Mouse (Mus musculus) forebrain, embryonic 11.5 days (tissue): ENCODE data around the gene Fat3. TPM values are rescaled to one million over a fixed set of nuclear protein-coding genes. Genes with fewer than 3 reads are reported as not detected.

Source experiments
- ATAC-seq: fragments of 200-750 bp; cut with Nextera tagmentation; replicated peaks from 2 replicates; pipeline ENCODE4 v1.8.0; 2017; ENCODE audit warnings: moderate TSS enrichment; ENCODE audit not compliant: low FRiP score
- DNase-seq: peaks from one replicate; pipeline ENCODE4 v3.0.0-alpha.2; 2017; ENCODE audit warnings: low spot score
- H3K27ac ChIP-seq: fragments of 300-500 bp; sonication (generic); 2 replicates; pipeline ENCODE4 v1.5.1; 2014; ENCODE audit warnings: low read depth, low read length
- H3K27me3 ChIP-seq: fragments of 300-500 bp; sonication (generic); 2 replicates; pipeline ENCODE4 v1.6.1; 2014; ENCODE audit warnings: mild to moderate bottlenecking, low read length, mixed read lengths; ENCODE audit not compliant: control insufficient read depth, insufficient read depth
- H3K36me3 ChIP-seq: fragments of 300-500 bp; sonication (generic); 2 replicates; pipeline ENCODE4 v1.6.1; 2014; ENCODE audit warnings: mild to moderate bottlenecking, low read length, moderate library complexity, mixed read lengths; ENCODE audit not compliant: control insufficient read depth, insufficient read depth
- H3K4me1 ChIP-seq: fragments of 300-500 bp; sonication (generic); replicated peaks from 2 replicates; pipeline ENCODE4 v1.6.1; 2014; ENCODE audit warnings: low read length, mixed read lengths; ENCODE audit not compliant: control insufficient read depth, insufficient read depth
- H3K4me2 ChIP-seq: fragments of 300-500 bp; sonication (generic); 2 replicates; pipeline ENCODE4 v1.6.1; 2014; ENCODE audit warnings: low read depth, mild to moderate bottlenecking, low read length, moderate library complexity, mixed read lengths; ENCODE audit not compliant: severe bottlenecking
- H3K4me3 ChIP-seq: fragments of 300-500 bp; sonication (generic); 2 replicates; pipeline ENCODE4 v1.5.1; 2014; ENCODE audit warnings: low read depth, low read length
- H3K9ac ChIP-seq: fragments of 300-500 bp; sonication (generic); 2 replicates; pipeline ENCODE4 v1.6.1; 2014; ENCODE audit warnings: low read length
- H3K9me3 ChIP-seq: fragments of 300-500 bp; sonication (generic); 2 replicates; pipeline ENCODE4 v1.6.1; 2016; ENCODE audit warnings: low read length, mixed read lengths; ENCODE audit not compliant: control insufficient read depth
- WGBS: fragments of 180-500 bp; shearing (Covaris S2); extraction: QIAGEN DNeasy Blood & Tissue Kit; methylation state at CpG from one replicate; pipeline ENCODE4 v1.1.7; 2014; 5-methylcytosine and 5-hydroxymethylcytosine counted together
- polyA plus RNA-seq: library from polyadenylated mRNA; unstranded; fragments of >200 nt; fragmentation: Nextera tagmentation; extraction: Ambion mirVana; gene quantifications from 2 replicates; pipeline ENCODE4 v1.2.1, GENCODE M21; 2014

The Fat3 gene
- polyA plus RNA-seq, 1 experiment from 2014 or later = 12.4 TPM

- Histone ChIP-seq H3K4me2 (no peak overlapping the region), H3K27me3 (no peaks in the 10 kb centered on the region), H3K9ac (no peak overlapping the region), H3K9me3 (no peaks in the 10 kb centered on the region), H3K4me1 (0 out of 2 replicates have a peak, but pooled peaks cover 3% of the 10 kb centered on the region), H3K36me3 (no peaks in the 10 kb centered on the region), H3K4me3 (no peak overlapping the region), H3K27ac (no peak overlapping the region)
- DNase-seq (no peak), ATAC-seq (no peak)
- WGBS = 77% methylated on average over 6 of the region's 6 CpGs
These were observed 298.8 kb downstream of the Fat3 start for GRCm38 (mm10) chr9:16202296-16202695.

- no peak overlapping the region for H3K9ac ChIP-seq
- H3K27ac ChIP-seq = no peak overlapping the region
- H3K9me3 ChIP-seq = no peaks in the 10 kb centered on the region
- DNase-seq (no peak), ATAC-seq (no peak)
- no peak overlapping the region for H3K4me3 ChIP-seq
- H3K4me1 ChIP-seq = 0 out of 2 replicates have a peak, but pooled peaks cover 3% of the 10 kb centered on the region
- WGBS = 86% methylated on average over 1 of the region's 1 CpGs
- no peaks in the 10 kb centered on the region for H3K27me3 ChIP-seq
- H3K4me2 ChIP-seq = no peak overlapping the region
- no peaks in the 10 kb centered on the region for H3K36me3 ChIP-seq
These were observed 300.1 kb downstream of the Fat3 start for GRCm38 (mm10) chr9:16200948-16201347.

- DNase-seq (no peak), ATAC-seq (no peak)
- Histone ChIP-seq H3K4me1 (0 out of 2 replicates have a peak, but pooled peaks cover 2% of the 10 kb centered on the region), H3K36me3 (no peaks in the 10 kb centered on the region), H3K4me2 (no peak overlapping the region), H3K27me3 (no peaks in the 10 kb centered on the region), H3K9me3 (no peaks in the 10 kb centered on the region), H3K9ac (no peak overlapping the region), H3K27ac (no peak overlapping the region), H3K4me3 (no peak overlapping the region)
- WGBS = 59% methylated on average over 1 of the region's 1 CpGs
These were observed 314.6 kb downstream of the Fat3 start for GRCm38 (mm10) chr9:16186461-16186860.

DNA sequence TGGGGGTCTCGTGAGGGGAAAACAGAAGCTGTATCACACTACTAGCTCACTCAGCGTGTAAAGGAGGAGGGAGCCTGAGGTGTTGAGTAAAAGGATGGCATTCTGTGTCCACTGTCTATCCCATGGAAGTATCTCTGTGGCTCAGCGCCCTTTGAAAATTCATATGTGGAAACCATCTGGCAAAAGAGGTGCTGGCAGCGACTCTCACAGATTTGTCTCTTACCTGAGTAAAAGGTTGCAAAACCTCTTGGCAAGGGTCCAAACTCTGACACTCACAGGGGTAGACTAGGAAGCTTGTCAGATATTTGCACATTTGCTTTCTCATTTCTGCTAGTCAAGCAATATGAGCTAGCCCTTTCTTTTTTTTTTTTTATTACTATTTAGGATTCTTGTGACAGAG is 331.8 kb downstream of the Fat3 start:
- Histone ChIP-seq H3K4me2 (no peak overlapping the region), H3K4me3 (no peak overlapping the region), H3K27me3 (no peaks in the 10 kb centered on the region), H3K4me1 (no peaks in the 10 kb centered on the region), H3K27ac (no peak overlapping the region), H3K9me3 (no peaks in the 10 kb centered on the region), H3K36me3 (no peaks in the 10 kb centered on the region), H3K9ac (no peak overlapping the region)
- DNase-seq (no peak), ATAC-seq (no peak)
- WGBS = 90% methylated on average over 4 of the region's 4 CpGs

GRCm38 (mm10) chr9:16168051-16168450 is 333.0 kb downstream of the Fat3 start:
- Histone ChIP-seq H3K27me3 (no peaks in the 10 kb centered on the region), H3K4me2 (no peak overlapping the region), H3K9me3 (no peaks in the 10 kb centered on the region), H3K27ac (no peak overlapping the region), H3K4me1 (no peaks in the 10 kb centered on the region), H3K36me3 (no peaks in the 10 kb centered on the region), H3K9ac (no peak overlapping the region), H3K4me3 (no peak overlapping the region)
- 63% methylated on average over 2 of the region's 2 CpGs for WGBS
- DNase-seq (no peak), ATAC-seq (no peak)

DNA sequence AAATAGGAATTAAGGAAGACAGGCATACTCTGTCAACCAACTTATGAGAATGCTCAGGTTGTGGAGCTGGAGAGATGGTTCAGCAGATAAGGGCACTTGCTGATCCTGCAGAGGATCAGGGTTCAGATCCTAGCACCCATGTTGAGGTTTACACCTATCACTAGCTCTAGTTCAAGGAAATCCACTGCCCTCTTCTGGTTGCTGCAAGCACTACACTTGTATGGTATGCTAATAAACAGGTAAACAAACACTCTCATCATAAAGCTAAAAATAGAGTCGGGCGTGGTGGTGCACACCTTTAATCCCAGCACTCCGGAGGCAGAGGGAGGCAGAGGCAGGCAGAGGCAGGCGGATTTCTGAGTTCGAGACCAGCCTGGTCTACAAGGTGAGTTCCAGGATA is 341.7 kb downstream of the Fat3 start:
- H3K27ac ChIP-seq = no peak overlapping the region
- H3K9me3 ChIP-seq = no peaks in the 10 kb centered on the region; the same call in 1 of the 2 replicates
- ATAC-seq (no peak), DNase-seq (no peak)
- 89% methylated on average over 5 of the region's 5 CpGs for WGBS
- no peak overlapping the region for H3K9ac ChIP-seq
- no peaks in the 10 kb centered on the region for H3K4me1 ChIP-seq
- no peak overlapping the region for H3K4me3 ChIP-seq
- no peaks in the 10 kb centered on the region for H3K27me3 ChIP-seq
- no peak overlapping the region for H3K4me2 ChIP-seq
- H3K36me3 ChIP-seq = no peaks in the 10 kb centered on the region

DNA sequence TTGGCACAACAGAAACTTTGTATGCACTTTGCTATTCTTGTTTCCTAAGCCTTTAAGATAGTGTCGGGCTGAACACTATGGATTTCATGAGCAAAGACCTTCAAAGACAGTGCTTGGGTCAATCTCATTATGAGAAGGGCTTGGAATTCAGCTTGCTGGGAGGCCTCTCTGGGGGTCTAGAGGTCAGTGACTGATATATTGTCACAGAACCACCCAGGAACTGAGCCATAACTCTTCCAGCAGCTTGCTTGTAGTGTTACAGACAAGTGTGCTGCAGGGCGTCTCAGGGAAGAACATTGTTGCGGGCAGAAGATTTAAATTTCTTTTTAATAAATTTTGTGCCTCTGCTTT is 347.5 kb downstream of the Fat3 start:
- no peak overlapping the region for H3K4me3 ChIP-seq
- no peaks in the 10 kb centered on the region for H3K4me1 ChIP-seq
- no peaks in the 10 kb centered on the region for H3K9me3 ChIP-seq
- no peak overlapping the region for H3K4me2 ChIP-seq
- no peak overlapping the region for H3K9ac ChIP-seq
- ATAC-seq (peak; percentile 53; the same call in 1 of the 2 replicates), DNase-seq (no peak)
- H3K36me3 ChIP-seq = no peaks in the 10 kb centered on the region
- 41% methylated on average over 3 of the region's 3 CpGs for WGBS
- H3K27me3 ChIP-seq = no peaks in the 10 kb centered on the region
- no peak overlapping the region for H3K27ac ChIP-seq

DNA sequence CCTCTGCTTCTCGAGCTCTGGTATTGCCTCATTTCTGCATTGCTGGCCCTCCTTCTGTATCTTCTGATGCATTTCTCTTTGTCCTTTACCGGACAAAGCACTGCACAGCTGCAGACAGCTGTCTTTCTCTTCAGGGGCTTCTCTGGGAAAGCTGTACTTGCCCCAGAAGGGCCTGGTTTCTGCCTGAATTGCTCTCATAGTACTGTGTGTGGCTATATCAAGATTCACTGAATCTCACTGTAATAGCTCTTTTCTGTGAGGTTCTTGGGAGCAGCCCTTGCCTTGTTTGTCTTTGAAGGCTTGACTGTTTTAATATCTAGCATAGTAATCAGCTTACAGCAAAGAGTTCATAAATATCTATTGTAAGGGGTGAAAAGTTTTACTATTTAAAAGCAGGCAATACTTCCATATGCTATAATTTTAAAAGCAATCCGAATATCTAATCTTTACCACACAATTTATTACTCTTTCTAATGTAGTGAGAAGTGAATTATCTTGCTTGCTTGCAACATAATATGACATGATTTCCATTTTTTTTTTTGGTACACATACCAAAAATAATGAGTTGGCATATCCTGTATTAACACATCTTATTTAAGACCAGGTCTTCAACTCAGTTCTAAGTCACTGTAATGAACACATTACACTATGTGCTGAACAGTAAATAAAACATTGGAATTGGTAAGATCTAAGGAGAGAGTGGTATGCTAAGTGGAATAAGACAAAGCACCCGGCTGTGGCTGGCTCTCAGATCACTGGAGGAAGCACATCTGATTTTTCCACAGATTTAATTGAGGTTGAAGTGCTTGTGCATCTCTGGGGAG is 348.1 kb downstream of the Fat3 start:
- 53% methylated on average over 4 of the region's 4 CpGs for WGBS
- 0 out of 2 replicates have a peak, but pooled peaks have one; percentile 46 for ATAC-seq
- DNase-seq = no peak

DNA sequence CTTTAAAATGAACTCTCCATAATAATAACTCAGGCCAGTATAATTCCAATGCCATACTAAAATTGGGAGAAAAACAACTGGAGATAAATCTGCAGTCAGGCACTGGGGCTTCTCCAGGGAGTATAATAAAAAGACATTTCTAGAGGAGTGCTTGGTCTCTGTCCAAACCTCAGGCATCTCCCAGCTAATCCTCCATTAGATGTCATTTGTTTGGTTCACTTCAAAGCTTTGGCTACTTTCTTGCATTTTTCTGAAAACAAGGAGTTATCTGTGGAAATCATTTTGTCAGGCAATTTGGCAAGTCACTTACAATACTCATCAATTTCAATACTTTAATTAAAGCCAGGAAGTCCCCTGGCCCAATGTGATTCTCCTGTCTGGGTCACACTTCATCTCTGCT is 351.0 kb downstream of the Fat3 start:
- no peaks in the 10 kb centered on the region for H3K27me3 ChIP-seq
- no peaks in the 10 kb centered on the region for H3K9me3 ChIP-seq
- no peak overlapping the region for H3K4me2 ChIP-seq
- ATAC-seq = no peak
- no peak for DNase-seq
- H3K27ac ChIP-seq = no peak overlapping the region
- no peaks in the 10 kb centered on the region for H3K4me1 ChIP-seq
- H3K4me3 ChIP-seq = no peak overlapping the region
- H3K9ac ChIP-seq = no peak overlapping the region
- H3K36me3 ChIP-seq = no peaks in the 10 kb centered on the region

More for the DNA sequence above, 348.1 kb downstream of the Fat3 start:
- H3K36me3 ChIP-seq = no peaks in the 10 kb centered on the region
- H3K4me1 ChIP-seq = no peaks in the 10 kb centered on the region
- no peak overlapping the region for H3K27ac ChIP-seq
- H3K27me3 ChIP-seq = no peaks in the 10 kb centered on the region
- H3K4me2 ChIP-seq = no peak overlapping the region
- no peaks in the 10 kb centered on the region for H3K9me3 ChIP-seq
- no peak overlapping the region for H3K4me3 ChIP-seq
- no peak overlapping the region for H3K9ac ChIP-seq
